Mouse (Mus musculus) spleen, adult 2 months (tissue): ENCODE measurements at regions not wholly inside any gene's neighbourhood (a gene's known extent, or its start where the extent isn't known, plus 50 kb on each side); places are given as distances from the start of the nearest gene placed in this dataset.

ENCODE experiments used
- DNase-seq, 2 experiments: peaks; one replicate each; pipeline versions ENCODE4 v3.0.0 to v3.0.0-alpha.2; 2012 to 2021; ENCODE audit warnings: low spot score in 2 of 2, low read depth in 1 of 2
- H3K27ac ChIP-seq: fragments of 200-500 bp; 2 replicates; pipeline ENCODE4 v1.5.1; 2012; ENCODE audit warnings: low read length, inconsistent platforms; ENCODE audit not compliant: insufficient read depth
- H3K27me3 ChIP-seq: fragments of 200-500 bp; 2 replicates; pipeline ENCODE4 v1.6.1; 2012; ENCODE audit warnings: mild to moderate bottlenecking, moderate library complexity, low read length, inconsistent platforms; ENCODE audit not compliant: control insufficient read depth, insufficient read depth
- H3K36me3 ChIP-seq: fragments of 200-500 bp; 2 replicates; pipeline ENCODE4 v1.6.1; 2012; ENCODE audit warnings: mild to moderate bottlenecking, low read length, inconsistent platforms; ENCODE audit not compliant: control insufficient read depth, insufficient read depth
- H3K4me1 ChIP-seq: fragments of 200-500 bp; 2 replicates; pipeline ENCODE4 v1.6.1; 2011; ENCODE audit warnings: inconsistent platforms; ENCODE audit not compliant: control insufficient read depth, insufficient read depth, insufficient read length
- H3K4me3 ChIP-seq: fragments of 200-500 bp; 2 replicates; pipeline ENCODE4 v1.5.1; 2011; ENCODE audit warnings: mild to moderate bottlenecking, inconsistent platforms; ENCODE audit not compliant: insufficient read depth, insufficient read length; ENCODE audit errors: extremely low read depth
- CTCF ChIP-seq: fragments of 200-500 bp; IDR thresholded peaks from 2 replicates; pipeline ENCODE4 v1.5.1; 2011; ENCODE audit warnings: mild to moderate bottlenecking, inconsistent platforms; ENCODE audit not compliant: insufficient read depth, insufficient read length, insufficient replicate concordance; ENCODE audit errors: extremely low read depth
- POLR2A ChIP-seq: fragments of 200-500 bp; IDR thresholded peaks from 2 replicates; pipeline ENCODE4 v1.6.1; 2011; ENCODE audit warnings: low read depth, low read length, inconsistent platforms
- WGBS: fragments of 180-500 bp; shearing (Covaris S2); methylation state at CpG from one replicate; pipeline ENCODE4 v1.1.7; 2018; 5-methylcytosine and 5-hydroxymethylcytosine counted together

DNA sequence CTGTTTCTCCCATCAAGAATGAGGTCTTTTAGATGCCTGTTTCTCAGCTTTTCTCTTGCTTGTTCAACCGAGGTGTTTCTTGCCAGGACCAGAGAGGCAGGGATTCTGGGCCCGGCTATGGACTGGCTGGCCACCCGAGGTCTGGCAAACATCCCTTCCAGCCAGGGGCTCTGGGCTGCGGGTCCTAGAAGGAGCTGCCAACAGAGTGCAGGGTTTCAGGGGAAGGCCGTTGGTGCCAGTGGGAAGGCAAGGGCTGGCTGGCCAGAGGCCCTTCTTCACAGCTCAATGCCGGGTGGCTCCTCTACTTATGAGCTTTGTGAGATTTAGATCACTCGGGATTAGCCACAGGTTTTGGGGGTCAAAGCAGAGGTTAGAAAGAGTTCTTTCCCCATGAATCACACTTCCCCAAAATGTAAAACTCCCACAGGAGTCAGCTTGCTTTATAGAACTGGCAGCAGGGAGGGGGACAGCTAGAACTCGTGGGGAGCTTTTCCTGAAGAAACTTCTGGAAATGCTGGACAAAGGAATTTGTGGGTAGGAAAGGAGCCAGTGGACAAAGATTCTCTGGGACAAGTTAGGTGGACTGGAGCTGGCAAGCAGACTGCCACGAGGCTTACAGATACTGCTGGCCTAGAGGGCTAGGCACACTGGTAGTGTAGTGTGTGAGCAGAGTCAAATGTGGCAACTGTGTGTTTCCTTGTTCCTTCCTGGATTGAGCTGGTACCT is 104.1 kb upstream of the Vps8 start:
- H3K27ac ChIP-seq = no peak overlapping the region
- H3K27me3 ChIP-seq = no peaks in the 10 kb centered on the region
- no peak for TF ChIP-seq CTCF
- TF ChIP-seq POLR2A = no peak
- no peak overlapping the region for H3K4me3 ChIP-seq
- no peak for DNase-seq
- 68% methylated on average over 9 of the region's 9 CpGs for WGBS
- H3K36me3 ChIP-seq = no peaks in the 10 kb centered on the region
- H3K4me1 ChIP-seq = no peaks in the 10 kb centered on the region

GRCm38 (mm10) chr16:21320284-21320683 is 102.6 kb upstream of the Vps8 start:
- Histone ChIP-seq H3K4me1 (no peaks in the 10 kb centered on the region), H3K4me3 (no peak overlapping the region), H3K27ac (no peak overlapping the region), H3K36me3 (no peaks in the 10 kb centered on the region), H3K27me3 (no peaks in the 10 kb centered on the region)
- no peak for TF ChIP-seq CTCF
- 72% methylated on average over 2 of the region's 2 CpGs for WGBS
- DNase-seq = no peak

DNA sequence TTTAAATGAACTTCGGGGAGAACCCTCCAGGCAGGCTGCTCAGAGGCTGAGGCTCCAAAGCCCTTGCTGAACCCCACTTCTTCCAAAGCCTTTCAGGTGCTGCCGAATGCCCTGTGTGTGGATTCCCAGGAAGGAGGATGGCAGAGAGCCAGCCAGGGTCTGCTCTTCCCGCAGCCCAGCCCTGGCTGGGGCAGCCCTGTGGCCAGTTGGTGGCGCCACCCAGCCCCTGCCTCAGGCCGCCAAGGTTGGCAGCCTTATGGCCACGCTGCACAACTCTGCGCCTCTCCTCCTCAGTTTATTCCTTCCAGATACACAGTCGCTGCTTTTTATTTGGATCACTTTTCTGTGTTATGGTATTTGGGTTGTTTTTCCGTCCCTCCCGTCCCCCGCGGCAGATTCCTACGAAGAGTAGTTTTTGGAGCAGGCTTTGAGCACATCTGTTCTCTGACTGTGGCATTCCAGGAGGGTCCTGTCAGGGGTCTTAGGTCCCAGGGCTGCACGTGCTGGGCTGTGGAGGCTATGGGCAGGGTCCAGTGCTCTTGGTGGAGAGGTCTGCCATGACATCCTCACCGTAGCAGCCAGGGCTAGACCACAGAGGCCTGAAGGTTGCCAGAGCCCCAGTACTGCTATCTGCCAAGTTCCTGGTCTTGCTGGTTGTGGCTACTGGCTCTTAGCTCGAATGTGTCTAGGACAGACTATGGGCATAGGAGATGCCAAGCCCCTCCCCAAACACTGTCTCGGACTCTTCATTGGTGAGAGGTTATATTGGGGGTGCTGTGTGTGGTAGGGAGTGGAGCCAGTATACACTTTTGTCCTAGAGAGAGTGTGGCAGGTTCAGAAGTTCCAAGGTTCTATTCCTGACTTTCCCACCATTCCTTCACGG is 101.5 kb upstream of the Vps8 start:
- Histone ChIP-seq H3K27me3 (no peaks in the 10 kb centered on the region), H3K4me1 (no peaks in the 10 kb centered on the region), H3K4me3 (no peak overlapping the region), H3K36me3 (no peaks in the 10 kb centered on the region), H3K27ac (no peak overlapping the region)
- TF ChIP-seq POLR2A (no peak), CTCF (no peak)
- 84% methylated on average over 18 of the region's 18 CpGs for WGBS
- DNase-seq = no peak

GRCm38 (mm10) chr16:21322437-21322836 is 100.5 kb upstream of the Vps8 start:
- Histone ChIP-seq H3K27me3 (no peaks in the 10 kb centered on the region), H3K4me1 (no peaks in the 10 kb centered on the region)

GRCm38 (mm10) chr16:21323446-21324034 is 99.4 kb upstream of the Vps8 start:
- H3K36me3 ChIP-seq = no peaks in the 10 kb centered on the region
- TF ChIP-seq CTCF = no peak
- no peak for TF ChIP-seq POLR2A
- 86% methylated on average over 3 of the region's 3 CpGs for WGBS
- H3K27ac ChIP-seq = no peak overlapping the region
- no peak for DNase-seq
- H3K27me3 ChIP-seq = no peaks in the 10 kb centered on the region
- no peaks in the 10 kb centered on the region for H3K4me1 ChIP-seq
- H3K4me3 ChIP-seq = no peak overlapping the region

More at GRCm38 (mm10) chr16:21322437-21322836, 100.5 kb upstream of the Vps8 start:
- no peak overlapping the region for H3K27ac ChIP-seq
- no peak for DNase-seq
- no peaks in the 10 kb centered on the region for H3K36me3 ChIP-seq
- TF ChIP-seq POLR2A (no peak), CTCF (no peak)
- WGBS = 85% methylated on average over 10 of the region's 10 CpGs
- H3K4me3 ChIP-seq = no peak overlapping the region

- peaks cover 3% of the 10 kb centered on the region; the same call in 1 of the 2 replicates for H3K4me1 ChIP-seq
Measured at GRCm38 (mm10) chr16:21327969-21328368, 94.9 kb upstream of the Vps8 start.

More at GRCm38 (mm10) chr16:21327969-21328368, 94.9 kb upstream of the Vps8 start:
- no peak for DNase-seq
- Histone ChIP-seq H3K36me3 (no peaks in the 10 kb centered on the region), H3K27me3 (no peaks in the 10 kb centered on the region), H3K4me3 (no peak overlapping the region), H3K27ac (no peak overlapping the region)
- WGBS = 97% methylated on average over 4 of the region's 4 CpGs
- TF ChIP-seq POLR2A (no peak), CTCF (no peak)
